In genomic region chr11:45155782-45156181, GRCm38 (mm10) we compare ENCODE assay signal across 19 mouse cellular contexts.
"Had no signal": no experiment of that assay in that cellular context is flagged by ENCODE, and none has a peak within 500 bp of the region (broad histone marks: within the 10 kb centered on the region; RNA-seq: fewer than 3 reads in every experiment).

No protein-coding gene starts in this region.

- H3K4me1 ChIP-seq: liver, embryonic 13.5 days; megakaryocyte, embryonic 14.5 days; midbrain, embryonic 10.5 days had no signal

- H3K4me3 ChIP-seq: layer of hippocampus, adult 2 months; left cerebral cortex, adult 2 months; limb, embryonic 12.5 days; limb, embryonic 15.5 days; liver, embryonic 13.5 days; megakaryocyte, embryonic 14.5 days; midbrain, embryonic 10.5 days; midbrain, embryonic 13.5 days; myocyte; neural tube, embryonic 15.5 days had no signal

- H3K9me3 ChIP-seq: limb, embryonic 12.5 days; limb, embryonic 15.5 days; liver, embryonic 13.5 days; megakaryocyte, embryonic 14.5 days; midbrain, embryonic 10.5 days; midbrain, embryonic 13.5 days; neural tube, embryonic 15.5 days had no signal

- DNase-seq: kidney, adult 2 months; kidney, postnatal 25 days; layer of hippocampus, postnatal 36 days; liver, embryonic 13.5 days; lung, adult 2 months; thymus, adult 18-20 months; thymus, postnatal 36 days had no signal

- H3K4me2 ChIP-seq: limb, embryonic 12.5 days; limb, embryonic 15.5 days; liver, embryonic 13.5 days; midbrain, embryonic 13.5 days; neural tube, embryonic 15.5 days had no signal

- H3K36me3 ChIP-seq: limb, embryonic 12.5 days; limb, embryonic 15.5 days; liver, embryonic 13.5 days; midbrain, embryonic 10.5 days; midbrain, embryonic 13.5 days; neural tube, embryonic 15.5 days had no signal

- ATAC-seq: intestine, postnatal 0 days; midbrain, embryonic 13.5 days; midbrain, embryonic 16.5 days had no signal

- H3K9ac ChIP-seq: limb, embryonic 12.5 days; limb, embryonic 15.5 days; liver, embryonic 13.5 days; midbrain, embryonic 13.5 days; neural tube, embryonic 15.5 days had no signal

- H3K27ac ChIP-seq: kidney, postnatal 0 days; layer of hippocampus, adult 2 months; left cerebral cortex, adult 2 months; limb, embryonic 12.5 days; limb, embryonic 15.5 days; liver, embryonic 13.5 days; midbrain, embryonic 10.5 days; midbrain, embryonic 13.5 days; neural tube, embryonic 15.5 days had no signal

- H3K27me3 ChIP-seq: limb, embryonic 15.5 days; liver, embryonic 13.5 days; megakaryocyte, embryonic 14.5 days; midbrain, embryonic 13.5 days; neural tube, embryonic 15.5 days had no signal
